Mouse (Mus musculus): ENCODE data around the gene Rcor3.
A peak's percentile ranks its signal among the peaks of the same experiment; 100 is the strongest.

DNA sequence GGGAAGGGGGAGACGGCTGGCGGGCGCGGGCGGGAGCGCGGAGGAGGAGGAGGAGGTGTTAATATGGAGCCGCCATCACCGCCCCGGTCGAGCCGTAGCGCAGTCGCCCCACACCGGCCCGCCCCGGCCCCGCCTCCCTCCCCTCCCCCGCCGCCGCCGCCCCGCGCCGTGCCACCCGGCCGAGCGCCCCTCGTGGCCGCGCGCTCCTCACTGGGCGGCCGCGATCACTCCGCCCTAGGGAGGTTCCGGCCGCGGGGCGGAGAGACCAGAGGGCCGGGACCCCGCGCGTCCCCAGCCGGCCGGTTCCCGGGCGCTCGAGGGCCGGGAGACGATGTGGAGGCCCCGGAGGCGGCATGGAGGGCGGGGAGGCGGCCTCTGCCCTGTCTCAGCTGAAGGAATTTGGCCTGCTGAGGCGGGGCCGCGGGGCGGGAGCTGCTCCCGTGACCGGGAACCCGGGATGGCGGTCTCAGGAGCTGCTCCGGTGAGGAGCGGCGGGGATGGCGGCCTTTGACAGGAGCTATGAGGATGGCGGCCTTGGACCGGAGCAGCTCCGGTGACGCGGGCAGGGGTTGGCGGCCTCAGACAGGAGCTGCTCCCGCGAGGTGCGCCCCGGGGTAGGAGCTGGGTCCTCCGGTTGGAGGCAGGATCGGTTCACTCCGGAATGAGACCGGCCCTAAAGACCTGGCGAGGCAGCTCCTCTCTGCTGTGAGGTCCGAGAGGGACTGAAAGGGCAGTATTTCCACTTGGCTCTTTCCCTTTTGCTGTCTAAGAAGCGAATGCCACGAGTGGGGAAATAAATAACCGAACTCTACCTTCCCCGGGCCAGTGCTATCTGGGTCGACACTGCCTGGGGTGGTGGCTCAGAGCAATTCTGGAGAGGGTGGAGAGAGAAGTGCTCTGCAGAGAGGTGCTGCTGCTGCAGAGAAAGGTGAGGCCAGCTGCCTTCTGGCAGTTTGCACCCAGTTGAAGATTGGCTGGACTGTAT is at the start of gene Rcor3:
- TF ChIP-seq CTCF (IDR thresholded peaks at IDR 0.05; ENCODE audit: borderline replicate concordance, control insufficient read depth, extremely low read depth, insufficient read depth, low read length, poor library complexity) (peak; percentile 61; the same call in 1 of the 2 replicates), POLR2A (IDR thresholded peaks at IDR 0.05; ENCODE audit: control insufficient read depth, extremely low read depth, insufficient read depth, low read length, poor library complexity) (no peak)
